Mouse (Mus musculus): ENCODE data around the gene Smarca2. TPM values are rescaled to one million over a fixed set of nuclear protein-coding genes. Genes with fewer than 3 reads are reported as not detected.

Smarca2 gene
- total and polyA plus RNA-seq, 3 experiments, result 20.1 to 66.4 (median 31.4) TPM

- no peak for DNase-seq (ENCODE audit: low spot score)
- H3K4me1 ChIP-seq (ENCODE audit: insufficient read depth, low read depth, low read length), result no peaks in the 10 kb centered on the region
- TF ChIP-seq CTCF (IDR thresholded peaks at IDR 0.05; ENCODE audit: low read depth, low read length), result no peak
- no peak for TF ChIP-seq TAL1 (conservative IDR thresholded peaks at IDR 0.05; ENCODE audit: low read depth, low read length)
- no peak for TF ChIP-seq POLR2AphosphoS5 (IDR thresholded peaks at IDR 0.05; ENCODE audit: insufficient replicate concordance, low read depth, low read length)
- no peak for TF ChIP-seq GATA2 (IDR thresholded peaks at IDR 0.05; ENCODE audit: borderline replicate concordance, low read depth, low read length)
- H3K4me3 ChIP-seq (ENCODE audit: low read depth, low read length), result no peak overlapping the region
- H3K9me3 ChIP-seq (replicated peaks), result peaks cover 16% of the 10 kb centered on the region
- ATAC-seq (ENCODE audit: extremely low read depth, insufficient number of reproducible peaks, low FRiP score, poor library complexity, severe bottlenecking), result no peak
- peaks cover 59% of the 10 kb centered on the region for H3K36me3 ChIP-seq (replicated peaks)
- no peaks in the 10 kb centered on the region for H3K27me3 ChIP-seq (ENCODE audit: insufficient read depth, low read length)
Measured at GRCm38 (mm10) chr19:26755991-26756390, 151.1 kb downstream of the Smarca2 start.

GRCm38 (mm10) chr19:26756399-26756798 lies 151.5 kb downstream of the Smarca2 start:
- H3K27me3 ChIP-seq (ENCODE audit: insufficient read depth, low read length), result no peaks in the 10 kb centered on the region
- H3K4me1 ChIP-seq (ENCODE audit: insufficient read depth, low read depth, low read length), result no peaks in the 10 kb centered on the region
- TF ChIP-seq CTCF (IDR thresholded peaks at IDR 0.05; ENCODE audit: low read depth, low read length) (no peak), POLR2AphosphoS5 (IDR thresholded peaks at IDR 0.05; ENCODE audit: insufficient replicate concordance, low read depth, low read length) (no peak), GATA1 (IDR thresholded peaks at IDR 0.05; ENCODE audit: borderline replicate concordance, low read length) (no peak), GATA2 (IDR thresholded peaks at IDR 0.05; ENCODE audit: borderline replicate concordance, low read depth, low read length) (no peak)
- ATAC-seq (ENCODE audit: extremely low read depth, insufficient number of reproducible peaks, low FRiP score, poor library complexity, severe bottlenecking) (no peak), DNase-seq (ENCODE audit: low spot score) (no peak)
- H3K4me3 ChIP-seq (ENCODE audit: low read depth, low read length), result no peak overlapping the region
- H3K36me3 ChIP-seq (replicated peaks), result peaks cover 63% of the 10 kb centered on the region
- peaks cover 18% of the 10 kb centered on the region for H3K9me3 ChIP-seq (replicated peaks)

GRCm38 (mm10) chr19:26758156-26758555 lies 153.3 kb downstream of the Smarca2 start:
- no peaks in the 10 kb centered on the region for H3K27me3 ChIP-seq (ENCODE audit: insufficient read depth, low read length)
- TF ChIP-seq CTCF (IDR thresholded peaks at IDR 0.05; ENCODE audit: low read depth, low read length), result no peak
- TF ChIP-seq GATA1 (IDR thresholded peaks at IDR 0.05; ENCODE audit: borderline replicate concordance, low read length), result no peak
- TF ChIP-seq TAL1 (conservative IDR thresholded peaks at IDR 0.05; ENCODE audit: low read depth, low read length), result no peak
- TF ChIP-seq POLR2AphosphoS5 (IDR thresholded peaks at IDR 0.05; ENCODE audit: insufficient replicate concordance, low read depth, low read length), result no peak
- TF ChIP-seq GATA2 (IDR thresholded peaks at IDR 0.05; ENCODE audit: borderline replicate concordance, low read depth, low read length), result no peak
- H3K4me1 ChIP-seq (ENCODE audit: insufficient read depth, low read depth, low read length), result no peaks in the 10 kb centered on the region
- peaks cover 64% of the 10 kb centered on the region for H3K36me3 ChIP-seq (replicated peaks)
- ATAC-seq (ENCODE audit: extremely low read depth, insufficient number of reproducible peaks, low FRiP score, poor library complexity, severe bottlenecking) (no peak), DNase-seq (ENCODE audit: low spot score) (no peak)
- H3K4me3 ChIP-seq (ENCODE audit: low read depth, low read length), result no peak overlapping the region
- peaks cover 23% of the 10 kb centered on the region for H3K9me3 ChIP-seq (replicated peaks)

- Histone ChIP-seq H3K4me1 (ENCODE audit: insufficient read depth, low read depth, low read length) (no peaks in the 10 kb centered on the region), H3K27me3 (ENCODE audit: insufficient read depth, low read length) (no peaks in the 10 kb centered on the region), H3K9me3 (replicated peaks) (peaks cover 23% of the 10 kb centered on the region), H3K36me3 (replicated peaks) (peaks cover 61% of the 10 kb centered on the region), H3K4me3 (ENCODE audit: low read depth, low read length) (no peak overlapping the region)
- no peak for TF ChIP-seq GATA1 (IDR thresholded peaks at IDR 0.05; ENCODE audit: borderline replicate concordance, low read length)
- no peak for TF ChIP-seq TAL1 (conservative IDR thresholded peaks at IDR 0.05; ENCODE audit: low read depth, low read length)
- no peak for TF ChIP-seq POLR2AphosphoS5 (IDR thresholded peaks at IDR 0.05; ENCODE audit: insufficient replicate concordance, low read depth, low read length)
- TF ChIP-seq GATA2 (IDR thresholded peaks at IDR 0.05; ENCODE audit: borderline replicate concordance, low read depth, low read length), result no peak
- TF ChIP-seq CTCF (IDR thresholded peaks at IDR 0.05; ENCODE audit: low read depth, low read length), result no peak
- no peak for DNase-seq (ENCODE audit: low spot score)
- no peak for ATAC-seq (ENCODE audit: extremely low read depth, insufficient number of reproducible peaks, low FRiP score, poor library complexity, severe bottlenecking)
Measured at GRCm38 (mm10) chr19:26758620-26759019, 153.8 kb downstream of the Smarca2 start.

- TF ChIP-seq GATA2 (IDR thresholded peaks at IDR 0.05; ENCODE audit: borderline replicate concordance, low read depth, low read length), result no peak
- TF ChIP-seq GATA1 (IDR thresholded peaks at IDR 0.05; ENCODE audit: borderline replicate concordance, low read length), result no peak
- no peak for TF ChIP-seq POLR2AphosphoS5 (IDR thresholded peaks at IDR 0.05; ENCODE audit: insufficient replicate concordance, low read depth, low read length)
- TF ChIP-seq CTCF (IDR thresholded peaks at IDR 0.05; ENCODE audit: low read depth, low read length), result no peak
- H3K4me3 ChIP-seq (ENCODE audit: low read depth, low read length), result no peak overlapping the region
- peaks cover 23% of the 10 kb centered on the region for H3K9me3 ChIP-seq (replicated peaks)
- ATAC-seq (ENCODE audit: extremely low read depth, insufficient number of reproducible peaks, low FRiP score, poor library complexity, severe bottlenecking), result no peak
- peaks cover 57% of the 10 kb centered on the region for H3K36me3 ChIP-seq (replicated peaks)
- H3K27me3 ChIP-seq (ENCODE audit: insufficient read depth, low read length), result no peaks in the 10 kb centered on the region
- no peak for DNase-seq (ENCODE audit: low spot score)
- H3K4me1 ChIP-seq (ENCODE audit: insufficient read depth, low read depth, low read length), result no peaks in the 10 kb centered on the region
Measured at GRCm38 (mm10) chr19:26759295-26759694, 154.4 kb downstream of the Smarca2 start.

GRCm38 (mm10) chr19:26761257-26761656 lies 156.4 kb downstream of the Smarca2 start:
- Histone ChIP-seq H3K4me3 (ENCODE audit: low read depth, low read length) (no peak overlapping the region), H3K36me3 (replicated peaks) (peaks cover 52% of the 10 kb centered on the region), H3K4me1 (ENCODE audit: insufficient read depth, low read depth, low read length) (no peaks in the 10 kb centered on the region), H3K27me3 (ENCODE audit: insufficient read depth, low read length) (no peaks in the 10 kb centered on the region), H3K9me3 (replicated peaks) (peaks cover 21% of the 10 kb centered on the region)
- TF ChIP-seq GATA2 (IDR thresholded peaks at IDR 0.05; ENCODE audit: borderline replicate concordance, low read depth, low read length) (no peak), TAL1 (conservative IDR thresholded peaks at IDR 0.05; ENCODE audit: low read depth, low read length) (no peak), CTCF (IDR thresholded peaks at IDR 0.05; ENCODE audit: low read depth, low read length) (no peak), GATA1 (IDR thresholded peaks at IDR 0.05; ENCODE audit: borderline replicate concordance, low read length) (no peak), POLR2AphosphoS5 (IDR thresholded peaks at IDR 0.05; ENCODE audit: insufficient replicate concordance, low read depth, low read length) (no peak)
- ATAC-seq (ENCODE audit: extremely low read depth, insufficient number of reproducible peaks, low FRiP score, poor library complexity, severe bottlenecking) (no peak), DNase-seq (ENCODE audit: low spot score) (no peak)

Measured in G1E (cell line).